Mouse (Mus musculus) forebrain, embryonic 11.5 days (tissue): ENCODE data around the gene Luc7l3. TPM values are rescaled to one million over a fixed set of nuclear protein-coding genes. Genes with fewer than 3 reads are reported as not detected.

Source experiments
- ATAC-seq: fragments of 200-750 bp; cut with Nextera tagmentation; replicated peaks from 2 replicates; pipeline ENCODE4 v1.8.0; 2017; ENCODE audit warnings: moderate TSS enrichment; ENCODE audit not compliant: low FRiP score
- DNase-seq: peaks from one replicate; pipeline ENCODE4 v3.0.0-alpha.2; 2017; ENCODE audit warnings: low spot score
- H3K27ac ChIP-seq: fragments of 300-500 bp; sonication (generic); 2 replicates; pipeline ENCODE4 v1.5.1; 2014; ENCODE audit warnings: low read depth, low read length
- H3K27me3 ChIP-seq: fragments of 300-500 bp; sonication (generic); 2 replicates; pipeline ENCODE4 v1.6.1; 2014; ENCODE audit warnings: mild to moderate bottlenecking, low read length, mixed read lengths; ENCODE audit not compliant: control insufficient read depth, insufficient read depth
- H3K36me3 ChIP-seq: fragments of 300-500 bp; sonication (generic); 2 replicates; pipeline ENCODE4 v1.6.1; 2014; ENCODE audit warnings: mild to moderate bottlenecking, low read length, moderate library complexity, mixed read lengths; ENCODE audit not compliant: control insufficient read depth, insufficient read depth
- H3K4me1 ChIP-seq: fragments of 300-500 bp; sonication (generic); replicated peaks from 2 replicates; pipeline ENCODE4 v1.6.1; 2014; ENCODE audit warnings: low read length, mixed read lengths; ENCODE audit not compliant: control insufficient read depth, insufficient read depth
- H3K4me2 ChIP-seq: fragments of 300-500 bp; sonication (generic); 2 replicates; pipeline ENCODE4 v1.6.1; 2014; ENCODE audit warnings: low read depth, mild to moderate bottlenecking, low read length, moderate library complexity, mixed read lengths; ENCODE audit not compliant: severe bottlenecking
- H3K4me3 ChIP-seq: fragments of 300-500 bp; sonication (generic); 2 replicates; pipeline ENCODE4 v1.5.1; 2014; ENCODE audit warnings: low read depth, low read length
- H3K9ac ChIP-seq: fragments of 300-500 bp; sonication (generic); 2 replicates; pipeline ENCODE4 v1.6.1; 2014; ENCODE audit warnings: low read length
- H3K9me3 ChIP-seq: fragments of 300-500 bp; sonication (generic); 2 replicates; pipeline ENCODE4 v1.6.1; 2016; ENCODE audit warnings: low read length, mixed read lengths; ENCODE audit not compliant: control insufficient read depth
- WGBS: fragments of 180-500 bp; shearing (Covaris S2); extraction: QIAGEN DNeasy Blood & Tissue Kit; methylation state at CpG from one replicate; pipeline ENCODE4 v1.1.7; 2014; 5-methylcytosine and 5-hydroxymethylcytosine counted together
- polyA plus RNA-seq: library from polyadenylated mRNA; unstranded; fragments of >200 nt; fragmentation: Nextera tagmentation; extraction: Ambion mirVana; gene quantifications from 2 replicates; pipeline ENCODE4 v1.2.1, GENCODE M21; 2014

The Luc7l3 gene
- polyA plus RNA-seq, 1 experiment from 2014 or later: 136 TPM

DNA sequence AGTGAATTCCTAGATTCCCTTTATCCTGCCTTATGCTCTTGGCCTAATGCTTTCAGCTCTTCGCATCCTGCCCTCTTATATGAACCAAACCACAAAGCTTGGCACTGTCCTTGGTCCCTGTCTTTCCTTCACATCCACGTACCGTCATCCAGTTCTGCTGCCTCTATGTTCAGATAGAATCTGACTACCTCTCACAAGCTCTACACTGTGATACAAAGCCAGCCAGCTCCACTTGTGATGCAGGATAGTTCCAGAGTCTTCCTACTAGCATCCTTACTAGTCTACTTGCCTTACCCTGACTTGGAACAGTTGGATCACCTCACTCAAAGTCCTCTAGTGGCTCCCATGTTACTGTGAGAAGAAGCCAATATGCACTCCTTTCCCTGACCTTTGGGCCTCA is 8.4 kb upstream of the Luc7l3 start:
- DNase-seq: no peak
- no peaks in the 10 kb centered on the region for H3K27me3 ChIP-seq
- H3K9ac ChIP-seq: no peak overlapping the region
- WGBS: 89% methylated on average over 3 of the region's 3 CpGs
- H3K4me3 ChIP-seq: no peak overlapping the region
- H3K27ac ChIP-seq: no peak overlapping the region
- no peaks in the 10 kb centered on the region; the same call in 1 of the 2 replicates for H3K36me3 ChIP-seq
- H3K4me1 ChIP-seq: peaks cover 8% of the 10 kb centered on the region; the same call in 1 of the 2 replicates
- no peak overlapping the region for H3K4me2 ChIP-seq
- no peaks in the 10 kb centered on the region for H3K9me3 ChIP-seq
- no peak for ATAC-seq

DNA sequence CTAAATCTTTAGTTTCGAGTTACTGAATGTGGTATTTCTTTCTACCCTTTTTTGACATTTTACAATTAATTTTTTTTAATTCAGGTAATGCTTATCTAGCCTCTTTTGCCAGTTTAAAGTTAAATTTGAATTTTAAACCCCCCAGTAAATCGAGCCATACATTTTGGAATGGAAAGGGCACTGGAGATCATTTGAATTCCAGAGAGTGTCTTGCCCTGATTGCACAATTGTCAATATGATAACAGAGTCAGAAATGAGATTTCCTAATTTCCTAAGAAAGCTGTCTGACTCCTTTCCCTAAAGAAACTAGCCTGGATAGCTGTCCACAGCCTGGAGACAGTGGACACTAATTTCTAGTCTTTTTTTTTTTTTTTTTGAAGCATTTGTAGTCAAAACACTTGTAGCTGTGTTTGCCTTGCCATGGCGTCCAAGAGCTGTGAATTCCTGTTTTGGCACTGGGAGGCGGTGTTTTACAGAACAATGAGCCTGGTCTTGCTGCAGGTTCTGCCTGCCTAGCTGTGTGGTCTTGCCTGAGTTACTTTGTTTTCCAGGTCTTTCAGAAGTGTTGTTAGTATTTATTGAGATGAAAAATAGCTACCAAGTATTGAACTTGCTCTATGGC is 7.6 kb upstream of the Luc7l3 start:
- Histone ChIP-seq H3K27ac (no peak overlapping the region; the same call in 1 of the 2 replicates), H3K4me1 (peaks cover 8% of the 10 kb centered on the region; the same call in 1 of the 2 replicates), H3K9ac (no peak overlapping the region), H3K4me3 (no peak overlapping the region), H3K27me3 (no peaks in the 10 kb centered on the region), H3K36me3 (no peaks in the 10 kb centered on the region; the same call in 1 of the 2 replicates), H3K4me2 (no peak overlapping the region), H3K9me3 (no peaks in the 10 kb centered on the region)
- ATAC-seq (no peak), DNase-seq (peak; percentile 71)
- WGBS: 46% methylated on average over 4 of the region's 4 CpGs

- WGBS: 2% methylated on average over 10 of the region's 10 CpGs
- H3K36me3 ChIP-seq: no peaks in the 10 kb centered on the region
- peak overlapping the region; percentile 70 for H3K4me2 ChIP-seq
- H3K4me1 ChIP-seq: peaks cover 8% of the 10 kb centered on the region; the same call in 1 of the 2 replicates
- ATAC-seq: 0 out of 2 replicates have a peak, but pooled peaks have one; percentile 6
- no peaks in the 10 kb centered on the region for H3K9me3 ChIP-seq
- peak overlapping the region; percentile 97 for H3K9ac ChIP-seq
- H3K4me3 ChIP-seq: peak overlapping the region; percentile 77
- no peaks in the 10 kb centered on the region for H3K27me3 ChIP-seq
- peak overlapping the region; percentile 98 for H3K27ac ChIP-seq
- no peak for DNase-seq
Observed at GRCm38 (mm10) chr11:94328644-94329025, 6.8 kb upstream of the Luc7l3 start.

DNA sequence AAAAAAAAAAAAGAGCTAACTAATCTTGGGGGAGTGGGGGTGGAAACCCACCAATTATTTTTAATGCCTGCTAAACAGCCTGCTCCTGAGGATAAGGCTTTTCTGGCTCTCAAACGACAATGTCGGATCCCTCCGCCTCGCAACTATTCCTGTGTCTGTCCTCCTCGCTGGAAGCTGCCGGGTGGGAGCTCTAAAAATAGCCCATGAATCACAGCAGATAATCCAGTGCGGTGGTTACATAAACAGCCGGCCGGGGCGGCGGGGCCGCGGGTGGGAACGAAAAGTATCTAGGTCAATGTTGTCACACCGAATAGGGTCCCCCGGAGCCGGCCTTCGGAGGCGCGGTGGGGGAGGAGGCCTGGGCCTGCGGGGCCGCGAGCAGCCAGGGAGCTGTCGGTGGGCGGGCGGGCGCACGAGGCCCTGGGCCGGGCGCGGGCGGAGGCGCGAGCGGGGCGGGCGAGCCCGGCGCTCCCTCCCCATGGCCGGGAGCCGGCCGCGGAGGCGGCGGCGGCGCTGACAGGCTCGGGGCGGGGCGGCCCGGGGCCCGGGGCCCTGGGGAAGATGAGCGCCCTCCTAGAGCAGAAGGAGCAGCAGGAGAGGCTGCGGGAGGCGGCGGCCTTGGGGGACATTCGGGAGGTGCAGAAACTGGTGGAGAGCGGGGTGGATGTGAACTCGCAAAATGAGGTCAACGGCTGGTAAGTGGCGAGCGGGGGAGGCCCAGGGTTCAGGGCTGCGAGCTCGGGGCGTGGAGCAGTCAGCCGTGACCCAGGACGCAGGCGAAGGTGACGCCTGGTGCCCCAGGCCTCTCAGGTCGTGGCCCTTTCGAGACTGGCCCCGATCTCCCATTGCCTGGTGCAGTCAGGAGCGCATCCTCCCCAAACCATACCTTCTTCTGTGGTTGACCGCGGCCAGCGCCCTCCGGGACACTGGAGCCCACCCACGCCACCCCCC is 6.2 kb upstream of the Luc7l3 start, which contains the start of gene Ankrd40:
Gene Ankrd40, plus strand, starts transcription at position 309 of the 951 bp plus-strand sequence.
- peak; percentile 96 for DNase-seq
- Histone ChIP-seq H3K27ac (peak within 1 kb of the TSS; percentile 98), H3K4me2 (peak within 1 kb of the TSS; percentile 70), H3K36me3 (no peaks in the 10 kb centered on the region), H3K4me3 (peak within 1 kb of the TSS; percentile 77), H3K9me3 (no peaks in the 10 kb centered on the region), H3K9ac (peak within 1 kb of the TSS; percentile 97), H3K27me3 (no peaks in the 10 kb centered on the region), H3K4me1 (peaks cover 8% of the 10 kb centered on the region; the same call in 1 of the 2 replicates)
- under 1% methylated on average over 62 of the region's 78 CpGs for WGBS
- peak; percentile 85 for ATAC-seq

DNA sequence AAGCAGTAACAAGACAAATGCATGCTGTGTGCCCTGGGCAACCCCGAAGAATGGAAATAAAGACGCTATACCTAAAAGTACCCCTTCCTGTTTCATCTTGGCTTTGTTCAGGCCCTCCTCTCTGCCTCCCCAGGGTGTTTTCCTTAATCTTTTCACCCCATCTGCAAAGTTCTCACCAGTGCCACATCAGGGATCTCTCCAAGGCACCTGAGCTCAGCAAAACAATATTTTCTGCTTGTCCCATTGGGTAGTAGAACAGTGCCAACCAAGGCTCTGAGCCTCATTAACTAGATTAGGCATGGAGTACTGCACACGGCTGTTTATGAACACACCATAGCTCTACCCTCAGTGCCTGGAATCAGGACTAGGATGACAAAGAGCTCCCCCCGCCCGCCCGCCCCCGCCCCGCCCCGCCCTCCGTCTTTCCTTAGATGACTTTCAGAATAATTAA is 5.2 kb upstream of the Luc7l3 start:
- ATAC-seq (peak; percentile 73), DNase-seq (peak; percentile 66)
- no peaks in the 10 kb centered on the region for H3K36me3 ChIP-seq
- H3K27me3 ChIP-seq: no peaks in the 10 kb centered on the region
- H3K27ac ChIP-seq: peak overlapping the region; percentile 98
- H3K4me3 ChIP-seq: peak overlapping the region; percentile 77; the same call in 1 of the 2 replicates
- peak overlapping the region; percentile 97; the same call in 1 of the 2 replicates for H3K9ac ChIP-seq
- WGBS: 3% methylated on average over 10 of the region's 10 CpGs
- H3K4me1 ChIP-seq: peaks cover 8% of the 10 kb centered on the region; the same call in 1 of the 2 replicates
- H3K9me3 ChIP-seq: no peaks in the 10 kb centered on the region
- peak overlapping the region; percentile 70 for H3K4me2 ChIP-seq

- no peaks in the 10 kb centered on the region for H3K27me3 ChIP-seq
- no peaks in the 10 kb centered on the region for H3K9me3 ChIP-seq
- no peak overlapping the region for H3K27ac ChIP-seq
- H3K4me1 ChIP-seq: peaks cover 8% of the 10 kb centered on the region; the same call in 1 of the 2 replicates
- no peak overlapping the region for H3K9ac ChIP-seq
- no peak overlapping the region for H3K4me2 ChIP-seq
- no peaks in the 10 kb centered on the region for H3K36me3 ChIP-seq
- WGBS: 86% methylated on average over 5 of the region's 5 CpGs
- ATAC-seq: no peak
- H3K4me3 ChIP-seq: no peak overlapping the region
- no peak for DNase-seq
Observed at GRCm38 (mm10) chr11:94324618-94325017, 2.8 kb upstream of the Luc7l3 start.

- H3K9me3 ChIP-seq: no peaks in the 10 kb centered on the region
- H3K9ac ChIP-seq: no peak overlapping the region
- H3K4me2 ChIP-seq: no peak overlapping the region
- no peak for ATAC-seq
- H3K4me3 ChIP-seq: no peak overlapping the region
- 51% methylated on average over 5 of the region's 5 CpGs for WGBS
- H3K27ac ChIP-seq: peak overlapping the region; percentile 94; the same call in 1 of the 2 replicates
- no peaks in the 10 kb centered on the region for H3K27me3 ChIP-seq
- no peak for DNase-seq
- peaks cover 8% of the 10 kb centered on the region; the same call in 1 of the 2 replicates for H3K4me1 ChIP-seq
- H3K36me3 ChIP-seq: peaks cover 2% of the 10 kb centered on the region; the same call in 1 of the 2 replicates
Observed at GRCm38 (mm10) chr11:94323271-94323925, 1.6 kb upstream of the Luc7l3 start.

GRCm38 (mm10) chr11:94322636-94323035 is 848 bp upstream of the Luc7l3 start:
- peak overlapping the region; percentile 97 for H3K9ac ChIP-seq
- 29% methylated on average over 5 of the region's 5 CpGs for WGBS
- no peak for ATAC-seq

More at GRCm38 (mm10) chr11:94322636-94323035, 848 bp upstream of the Luc7l3 start:
- H3K4me3 ChIP-seq: peak overlapping the region; percentile 91
- peak overlapping the region; percentile 94 for H3K27ac ChIP-seq
- H3K27me3 ChIP-seq: no peaks in the 10 kb centered on the region
- peaks cover 12% of the 10 kb centered on the region; the same call in 1 of the 2 replicates for H3K4me1 ChIP-seq
- H3K4me2 ChIP-seq: peak overlapping the region; percentile 72; the same call in 1 of the 2 replicates
- DNase-seq: no peak
- H3K36me3 ChIP-seq: peaks cover 2% of the 10 kb centered on the region; the same call in 1 of the 2 replicates
- no peaks in the 10 kb centered on the region for H3K9me3 ChIP-seq
